Mouse (Mus musculus): ENCODE results near the gene Smco3. TPM values are rescaled to one million over a fixed set of nuclear protein-coding genes. Genes with fewer than 3 reads are reported as not detected.
"Not testable (repeated sequence)": the region's sequence is repeated elsewhere in the genome, so short reads cannot be mapped to it uniquely, and the experiment has no call there.

Smco3 gene
- polyA plus RNA-seq (2012; ENCODE audit: insufficient read depth, low replicate concordance): not detected in 2 replicates

DNA sequence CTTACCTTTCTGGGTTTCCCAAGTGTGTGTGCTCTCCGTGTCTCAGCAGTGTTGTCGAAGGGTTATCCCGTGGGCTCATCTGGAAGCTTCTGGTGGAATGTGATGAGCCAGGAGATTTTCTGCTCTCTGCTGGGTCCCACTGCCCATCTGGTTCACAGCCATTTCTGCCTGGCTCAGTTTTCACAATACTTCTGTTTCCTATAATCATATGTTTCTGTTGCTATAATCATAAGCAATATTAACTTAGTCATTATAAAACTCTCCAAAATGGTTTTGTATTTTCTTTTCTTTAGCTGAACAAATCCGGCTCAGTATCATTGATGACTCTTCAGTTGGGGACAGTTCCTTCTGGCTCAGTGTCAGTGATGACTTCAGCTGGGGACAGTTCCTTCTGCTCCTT lies at the start of gene Smco3:
Gene Smco3, minus strand, starts transcription at position 101 of the 400 bp plus-strand sequence.
- Histone ChIP-seq H3K36me3 (replicated peaks; ENCODE audit: low read length) (no peaks in the 10 kb centered on the region), H3K4me3 (replicated peaks) (no peak within 1 kb of the TSS), H3K9me3 (peaks cover 7% of the 10 kb centered on the region), H3K27me3 (replicated peaks) (peaks cover 20% of the 10 kb centered on the region), H3K4me1 (peaks cover 17% of the 10 kb centered on the region)
- TF ChIP-seq GATA1 (IDR thresholded peaks at IDR 0.05; ENCODE audit: borderline replicate concordance, low read length) (no peak), FLI1 (IDR thresholded peaks at IDR 0.05; ENCODE audit: low read length) (no peak)

GRCm38 (mm10) chr6:136884766-136885165 lies 49.5 kb upstream of the Smco3 start:
- not testable (repeated sequence) for H3K4me1 ChIP-seq, H3K9me3 ChIP-seq

GRCm38 (mm10) chr6:136883961-136884360 lies 48.7 kb upstream of the Smco3 start:
- peaks cover 7% of the 10 kb centered on the region for H3K27me3 ChIP-seq (replicated peaks)
- no peak for TF ChIP-seq GATA1 (IDR thresholded peaks at IDR 0.05; ENCODE audit: borderline replicate concordance, low read length)
- no peak for TF ChIP-seq FLI1 (IDR thresholded peaks at IDR 0.05; ENCODE audit: low read length)
- no peaks in the 10 kb centered on the region for H3K36me3 ChIP-seq (replicated peaks; ENCODE audit: low read length)
- H3K4me1 ChIP-seq: peaks cover 8% of the 10 kb centered on the region; the same call in 1 of the 2 replicates
- H3K4me3 ChIP-seq (replicated peaks): no peak overlapping the region
- no peaks in the 10 kb centered on the region for H3K9me3 ChIP-seq

More at GRCm38 (mm10) chr6:136884766-136885165, 49.5 kb upstream of the Smco3 start:
- not testable (repeated sequence) for H3K27me3 ChIP-seq (replicated peaks); H3K4me3 ChIP-seq (replicated peaks); H3K36me3 ChIP-seq (replicated peaks; ENCODE audit: low read length)

- Histone ChIP-seq H3K4me1 (peaks cover 8% of the 10 kb centered on the region; the same call in 1 of the 2 replicates), H3K36me3 (replicated peaks; ENCODE audit: low read length) (no peaks in the 10 kb centered on the region)
- TF ChIP-seq FLI1 (IDR thresholded peaks at IDR 0.05; ENCODE audit: low read length): no peak
- no peak for TF ChIP-seq GATA1 (IDR thresholded peaks at IDR 0.05; ENCODE audit: borderline replicate concordance, low read length)
These were observed 48.2 kb upstream of the Smco3 start for GRCm38 (mm10) chr6:136883431-136883915.

GRCm38 (mm10) chr6:136881678-136882077 lies 46.4 kb upstream of the Smco3 start:
- Histone ChIP-seq H3K4me1 (peaks cover 8% of the 10 kb centered on the region; the same call in 1 of the 2 replicates), H3K4me3 (replicated peaks) (no peak overlapping the region), H3K36me3 (replicated peaks; ENCODE audit: low read length) (no peaks in the 10 kb centered on the region), H3K27me3 (replicated peaks) (peaks cover 12% of the 10 kb centered on the region), H3K9me3 (no peaks in the 10 kb centered on the region)
- TF ChIP-seq GATA1 (IDR thresholded peaks at IDR 0.05; ENCODE audit: borderline replicate concordance, low read length) (no peak), FLI1 (IDR thresholded peaks at IDR 0.05; ENCODE audit: low read length) (no peak)

More at GRCm38 (mm10) chr6:136883431-136883915, 48.2 kb upstream of the Smco3 start:
- Histone ChIP-seq H3K4me3 (replicated peaks) (no peak overlapping the region), H3K27me3 (replicated peaks) (peaks cover 7% of the 10 kb centered on the region), H3K9me3 (no peaks in the 10 kb centered on the region)

DNA sequence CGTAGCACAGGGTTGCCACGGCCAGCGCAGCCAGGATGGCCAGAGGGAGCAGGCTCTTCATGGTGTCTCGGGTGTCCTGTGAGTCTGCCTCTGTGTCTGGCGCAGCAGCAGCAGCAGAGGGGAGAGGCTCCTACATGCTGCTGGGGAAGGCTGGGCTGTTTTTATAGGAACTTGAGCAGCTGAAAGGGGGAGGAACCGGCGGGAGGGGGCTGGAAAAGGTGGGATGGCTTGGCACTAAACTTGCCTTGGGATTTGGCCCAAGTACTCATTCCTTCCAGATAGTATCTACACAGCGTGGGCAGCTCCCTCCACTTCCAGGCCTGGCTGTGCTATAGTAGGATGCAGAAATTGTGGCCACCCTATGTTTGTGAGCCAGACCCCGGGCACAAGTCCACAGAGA lies 40.4 kb upstream of the Smco3 start, which contains the start of gene Mgp:
Gene Mgp, minus strand, starts transcription at position 154 of the 400 bp plus-strand sequence.
- Histone ChIP-seq H3K4me1 (peaks cover 11% of the 10 kb centered on the region), H3K36me3 (replicated peaks; ENCODE audit: low read length) (no peaks in the 10 kb centered on the region), H3K27me3 (replicated peaks) (peaks cover 28% of the 10 kb centered on the region), H3K9me3 (no peaks in the 10 kb centered on the region), H3K4me3 (replicated peaks) (no peak within 1 kb of the TSS)
- TF ChIP-seq FLI1 (IDR thresholded peaks at IDR 0.05; ENCODE audit: low read length) (no peak), GATA1 (IDR thresholded peaks at IDR 0.05; ENCODE audit: borderline replicate concordance, low read length) (no peak)

- Histone ChIP-seq H3K4me1 (peaks cover 11% of the 10 kb centered on the region), H3K4me3 (replicated peaks) (no peak overlapping the region), H3K27me3 (replicated peaks) (peaks cover 28% of the 10 kb centered on the region), H3K36me3 (replicated peaks; ENCODE audit: low read length) (no peaks in the 10 kb centered on the region), H3K9me3 (no peaks in the 10 kb centered on the region)
- TF ChIP-seq FLI1 (IDR thresholded peaks at IDR 0.05; ENCODE audit: low read length) (no peak), GATA1 (IDR thresholded peaks at IDR 0.05; ENCODE audit: borderline replicate concordance, low read length) (no peak)
These were observed 39.3 kb upstream of the Smco3 start for GRCm38 (mm10) chr6:136874599-136874998.

GRCm38 (mm10) chr6:136868921-136869320 lies 33.7 kb upstream of the Smco3 start:
- peaks cover 11% of the 10 kb centered on the region for H3K27me3 ChIP-seq (replicated peaks)
- no peaks in the 10 kb centered on the region for H3K9me3 ChIP-seq
- TF ChIP-seq FLI1 (IDR thresholded peaks at IDR 0.05; ENCODE audit: low read length) (no peak), GATA1 (IDR thresholded peaks at IDR 0.05; ENCODE audit: borderline replicate concordance, low read length) (no peak)
- H3K4me1 ChIP-seq: no peaks in the 10 kb centered on the region
- no peak overlapping the region for H3K4me3 ChIP-seq (replicated peaks)
- no peaks in the 10 kb centered on the region for H3K36me3 ChIP-seq (replicated peaks; ENCODE audit: low read length)

- Histone ChIP-seq H3K9me3 (no peaks in the 10 kb centered on the region), H3K4me3 (replicated peaks) (no peak overlapping the region), H3K4me1 (peaks cover 3% of the 10 kb centered on the region; the same call in 1 of the 2 replicates), H3K27me3 (replicated peaks) (peaks cover 6% of the 10 kb centered on the region), H3K36me3 (replicated peaks; ENCODE audit: low read length) (no peaks in the 10 kb centered on the region)
- TF ChIP-seq GATA1 (IDR thresholded peaks at IDR 0.05; ENCODE audit: borderline replicate concordance, low read length) (no peak), FLI1 (IDR thresholded peaks at IDR 0.05; ENCODE audit: low read length) (no peak)
These were observed 30.9 kb upstream of the Smco3 start for GRCm38 (mm10) chr6:136866150-136866549.

- no peak for TF ChIP-seq GATA1 (IDR thresholded peaks at IDR 0.05; ENCODE audit: borderline replicate concordance, low read length)
- no peak for TF ChIP-seq FLI1 (IDR thresholded peaks at IDR 0.05; ENCODE audit: low read length)
- peaks cover 6% of the 10 kb centered on the region for H3K27me3 ChIP-seq (replicated peaks)
- H3K9me3 ChIP-seq: no peaks in the 10 kb centered on the region
- H3K36me3 ChIP-seq (replicated peaks; ENCODE audit: low read length): no peaks in the 10 kb centered on the region
- H3K4me3 ChIP-seq (replicated peaks): no peak overlapping the region
- peaks cover 10% of the 10 kb centered on the region; the same call in 1 of the 2 replicates for H3K4me1 ChIP-seq
These were observed 30.1 kb upstream of the Smco3 start for GRCm38 (mm10) chr6:136865360-136865759.

Data from megakaryocyte, embryonic 14.5 days (primary cell).